Mouse (Mus musculus): Measurements from ENCODE around the gene Grb7.

Grb7 gene

DNA sequence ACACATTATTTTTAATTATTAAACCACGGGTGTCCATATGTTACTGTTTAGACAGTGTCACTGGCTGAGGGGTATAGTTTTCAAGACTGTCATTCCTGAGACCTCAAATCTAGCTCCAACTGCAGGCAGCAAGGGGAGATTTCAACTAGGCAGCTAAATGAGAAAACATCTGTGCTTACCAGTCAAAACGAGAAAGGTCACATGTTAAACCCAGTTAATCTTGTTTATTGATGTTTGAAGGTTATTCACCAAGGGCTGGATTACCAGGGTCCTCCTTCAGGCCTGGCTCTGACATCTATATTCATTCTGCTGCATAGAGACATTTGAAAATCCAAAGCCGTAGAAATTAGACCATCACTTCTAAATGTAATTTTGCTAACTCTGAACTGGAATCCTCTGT, 58.7 kb downstream of the Grb7 start:
- DNase-seq (ENCODE audit: low spot score in 2 of 2) = no peak

Measured in cerebellum, postnatal 4 days (tissue).